Mouse (Mus musculus): ENCODE measurements at regions not wholly inside any gene's neighbourhood (a gene's known extent, or its start where the extent isn't known, plus 50 kb on each side); places are given as distances from the start of the nearest gene placed in this dataset.

DNA sequence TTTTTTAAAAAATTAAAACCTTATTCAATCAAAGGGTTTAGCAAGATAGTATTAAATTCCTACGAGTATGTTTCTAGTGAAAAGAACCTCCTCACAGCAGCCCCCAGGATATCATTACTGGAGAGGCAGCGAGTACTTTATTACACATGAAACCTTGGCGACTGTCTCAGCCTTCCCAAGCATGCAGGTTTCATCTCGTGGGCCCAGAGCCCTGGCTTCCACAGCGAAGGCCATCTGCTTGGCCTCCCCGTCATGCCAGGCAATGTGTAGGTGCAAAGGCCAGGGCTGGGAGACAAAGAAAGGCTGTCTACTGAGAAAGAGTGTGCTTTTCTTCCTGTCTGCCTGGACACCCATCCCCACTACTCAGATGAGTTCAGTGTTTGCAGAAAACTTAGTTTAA lies 247.0 kb downstream of the Ptprc start:
- in situ Hi-C loops (cut with MboI, MseI) = no loop called here

DNA sequence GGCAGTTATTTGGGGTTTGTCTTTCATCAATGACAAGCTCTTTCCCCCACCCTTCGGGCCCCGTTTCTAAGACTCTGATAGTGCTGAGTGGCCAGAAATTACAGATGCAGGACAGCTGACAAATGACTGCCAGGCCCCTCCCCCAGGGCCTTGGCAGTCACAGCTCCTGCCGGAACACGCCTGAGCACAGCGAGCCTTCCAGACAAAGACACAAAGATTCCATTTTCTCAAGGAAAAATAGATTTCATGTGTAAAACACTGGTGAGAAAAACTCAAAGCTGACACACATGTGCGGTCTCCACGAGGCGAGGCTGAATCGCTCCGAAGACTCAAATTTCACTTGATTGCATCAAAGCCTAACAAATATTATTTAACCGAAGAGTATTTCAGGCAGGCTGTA lies 247.6 kb downstream of the Ptprc start:
- in situ Hi-C loops (cut with MboI, MseI) = no loop called here

DNA sequence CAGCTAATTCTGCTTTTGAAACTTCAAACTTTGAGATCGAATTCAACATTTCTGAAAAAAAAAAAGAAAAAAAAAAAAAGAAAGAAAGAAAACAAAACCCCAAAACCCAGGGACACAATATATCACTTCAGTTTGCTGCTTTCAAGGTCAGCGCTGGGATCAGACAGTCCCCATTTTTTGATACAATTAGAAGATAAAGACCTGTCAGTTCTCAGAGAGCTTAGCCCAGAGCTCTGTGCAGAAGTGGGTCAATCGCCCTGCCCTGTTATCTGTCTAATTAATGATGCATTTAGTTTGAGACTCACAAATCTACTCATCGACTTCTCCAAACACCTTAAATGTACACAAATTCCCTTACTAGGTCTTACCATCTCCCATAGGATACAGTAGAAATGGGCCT lies 249.2 kb downstream of the Ptprc start:
- in situ Hi-C loops (cut with MboI, MseI) = no loop called here

DNA sequence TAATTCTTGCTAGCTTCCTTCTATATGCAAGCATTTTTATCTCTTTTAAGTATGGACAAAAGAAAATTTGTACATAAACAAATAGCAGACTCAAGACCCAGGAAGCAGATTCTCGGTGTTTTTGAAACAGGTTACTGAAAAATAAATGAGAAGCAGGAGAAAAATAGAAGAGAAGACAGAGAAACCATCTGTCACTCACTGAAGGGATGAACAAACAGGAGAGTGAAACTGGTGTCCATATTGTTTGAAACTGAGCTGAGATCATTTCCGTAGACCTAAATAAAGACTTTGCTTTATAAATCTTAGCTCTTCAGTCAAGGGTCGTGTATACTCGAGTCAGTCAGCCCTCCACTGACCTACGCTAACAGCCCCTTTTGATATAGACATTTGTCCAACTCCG lies 251.4 kb downstream of the Ptprc start:
- in situ Hi-C loops (cut with MboI, MseI) = no loop called here

DNA sequence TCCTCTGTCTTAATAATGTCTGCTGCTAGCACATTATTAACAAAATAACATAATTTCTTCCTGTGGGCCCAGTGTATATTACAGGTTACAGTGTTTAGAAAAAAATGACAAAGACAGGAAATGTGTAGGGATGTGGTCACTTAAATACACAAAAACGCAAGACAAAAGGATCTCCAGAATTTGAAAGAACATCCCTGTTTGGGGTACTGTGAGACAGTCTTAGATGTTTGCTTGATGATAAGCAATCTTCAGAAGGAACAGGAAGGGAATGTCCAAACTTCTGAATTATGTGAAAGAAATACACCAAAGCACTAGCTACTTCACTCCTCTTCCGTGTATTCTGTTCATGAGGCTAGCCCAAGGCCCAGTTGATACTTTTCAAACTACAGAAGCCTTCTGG lies 251.8 kb downstream of the Ptprc start:
- in situ Hi-C loops (cut with MboI, MseI) = no loop called here

DNA sequence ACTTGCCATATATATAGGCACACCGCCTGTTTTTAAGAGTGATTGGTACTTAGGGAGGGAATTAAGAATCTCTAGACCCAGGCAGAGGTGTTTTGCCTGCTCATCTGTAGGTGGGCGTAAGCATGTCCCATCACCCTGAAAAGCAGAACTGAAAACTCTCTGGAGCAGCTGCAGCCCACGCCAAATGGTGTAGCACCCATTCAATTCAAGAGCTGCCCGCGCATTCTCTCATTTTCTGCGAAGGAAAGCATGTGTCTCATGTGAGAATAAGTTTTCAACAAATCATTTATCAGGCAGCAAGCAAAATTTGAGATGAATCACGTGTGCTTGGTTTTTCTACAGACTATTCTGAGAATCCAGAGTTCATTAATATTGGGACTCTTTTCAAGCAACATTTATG lies 252.7 kb downstream of the Ptprc start:
- in situ Hi-C loops (cut with MboI, MseI) = no loop called here

DNA sequence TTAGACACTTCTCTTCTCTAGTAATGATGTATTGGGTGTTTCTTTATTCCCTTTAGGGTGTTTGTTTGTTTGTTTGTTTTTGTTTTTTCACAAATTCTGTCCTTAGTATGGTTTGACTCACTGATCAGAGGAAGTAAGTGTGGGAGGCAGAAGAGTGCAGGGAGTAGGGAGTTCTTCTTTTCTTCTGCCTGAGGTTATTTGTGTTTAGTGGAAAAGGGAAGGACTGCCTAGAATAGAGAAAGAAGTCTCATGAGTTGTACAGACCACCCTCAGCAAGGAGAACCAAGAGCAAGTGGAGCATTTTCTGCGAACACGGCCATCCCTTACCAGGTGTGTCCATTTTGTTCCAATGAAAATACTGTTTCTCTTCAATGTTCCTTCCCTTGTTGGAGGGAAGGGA lies 253.9 kb downstream of the Ptprc start:
- in situ Hi-C loops (cut with MboI, MseI) = no loop called here

DNA sequence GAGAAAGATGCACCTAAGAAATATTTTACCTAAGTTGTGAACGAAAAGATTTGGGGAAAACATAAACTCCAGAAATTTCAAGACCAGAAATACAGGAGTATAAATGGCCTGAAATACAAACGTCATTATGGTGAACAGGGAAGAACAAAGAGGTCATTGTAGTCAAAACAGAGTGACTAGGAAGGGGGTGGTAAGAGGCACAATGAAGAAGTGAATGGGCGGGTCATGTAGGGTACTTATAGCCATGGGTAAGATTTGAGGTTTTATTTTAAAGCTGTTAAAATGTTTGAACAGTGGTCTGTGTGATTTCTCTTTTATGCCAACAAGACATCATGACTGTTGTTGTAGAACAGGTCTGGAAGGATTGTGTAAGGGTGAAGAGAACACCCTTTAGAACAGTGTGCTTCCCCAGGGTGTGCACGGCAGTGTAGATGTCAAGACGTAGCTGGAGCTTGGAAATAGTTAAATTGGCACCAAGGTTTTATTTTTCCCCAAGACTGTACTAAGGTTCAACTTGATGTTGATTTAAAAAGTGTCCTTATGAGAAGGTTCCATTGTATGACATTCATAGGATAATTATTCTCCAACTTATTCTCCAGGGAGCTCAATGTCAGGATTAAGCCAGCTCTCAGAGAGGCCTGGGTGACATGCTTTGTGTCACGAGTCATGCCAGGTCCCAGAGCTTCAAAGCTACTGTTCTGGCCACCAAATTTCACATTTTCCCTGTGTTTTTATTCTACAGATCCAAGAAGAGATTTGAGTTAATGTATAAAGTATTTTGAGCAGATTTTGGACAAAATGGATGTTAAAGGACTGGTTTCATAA lies 255.6 kb downstream of the Ptprc start:
- in situ Hi-C loops (cut with MboI, MseI) = no loop called here

DNA sequence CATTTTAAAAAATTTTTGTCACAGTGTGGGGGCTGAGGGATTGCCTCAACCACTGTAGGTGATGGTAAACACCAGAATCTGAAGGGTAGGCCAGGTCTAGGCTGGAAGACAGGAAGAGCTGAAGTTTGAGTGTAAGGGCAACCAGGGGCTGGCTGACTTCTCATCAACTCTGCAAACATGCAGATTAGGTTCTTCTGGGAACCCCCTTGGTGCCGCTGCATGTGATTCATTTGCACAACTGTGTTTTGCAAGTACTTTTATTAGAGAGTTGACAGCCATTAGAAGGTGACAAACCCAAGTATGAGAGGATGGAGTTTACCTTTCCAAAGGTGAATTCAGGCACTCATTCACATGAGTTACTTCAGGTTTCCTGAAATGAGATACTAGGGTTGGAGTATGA lies 258.1 kb downstream of the Ptprc start:
- in situ Hi-C loops (cut with MboI, MseI) = no loop called here

DNA sequence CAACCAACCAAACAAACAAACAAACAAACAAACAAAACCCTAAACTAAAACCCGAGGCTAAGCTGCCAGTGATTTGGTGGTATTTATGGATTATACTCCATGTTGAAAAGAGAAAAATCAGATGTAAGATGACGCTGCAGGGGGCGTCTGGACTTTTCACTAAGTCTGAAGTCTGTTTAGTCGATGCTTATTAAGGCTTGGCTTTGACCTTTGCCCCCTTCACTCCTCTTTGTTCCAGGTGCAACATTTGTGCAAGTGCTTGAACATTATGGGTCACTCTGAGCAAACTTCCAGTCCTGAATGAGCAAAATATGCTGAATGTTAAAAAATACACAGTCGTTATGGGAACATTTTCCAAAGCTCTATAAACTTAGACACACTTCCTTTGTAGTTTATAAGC lies 268.6 kb downstream of the Ptprc start:
- in situ Hi-C loops (cut with MboI, MseI) = loop anchor here in 1 of 2 experiments (5.0 kb wide), 1 partner anchor 285 kb away; no protein-coding TSS in a partner anchor

DNA sequence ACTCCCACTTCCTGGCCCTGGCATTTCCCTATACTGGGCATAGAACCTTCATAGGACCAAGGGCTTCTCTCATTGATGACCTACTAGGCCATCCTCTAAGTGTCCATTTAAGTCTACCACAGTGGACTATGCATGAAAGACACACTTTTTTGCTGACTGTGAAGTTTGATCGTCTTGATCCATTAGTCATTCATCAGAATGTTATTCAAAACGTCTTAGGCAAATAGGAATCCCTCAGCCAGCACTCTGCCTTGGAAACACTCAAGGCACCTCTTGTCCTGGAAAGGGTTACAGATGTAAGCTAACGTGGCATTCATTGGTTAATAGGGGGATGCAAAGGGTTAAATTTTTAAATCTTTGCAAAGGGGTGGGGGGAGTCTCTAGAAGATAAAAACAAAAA lies 269.0 kb downstream of the Ptprc start:
- in situ Hi-C loops (cut with MboI, MseI) = loop anchor here in 1 of 2 experiments (5.0 kb wide), 1 partner anchor 286 kb away; no protein-coding TSS in a partner anchor

DNA sequence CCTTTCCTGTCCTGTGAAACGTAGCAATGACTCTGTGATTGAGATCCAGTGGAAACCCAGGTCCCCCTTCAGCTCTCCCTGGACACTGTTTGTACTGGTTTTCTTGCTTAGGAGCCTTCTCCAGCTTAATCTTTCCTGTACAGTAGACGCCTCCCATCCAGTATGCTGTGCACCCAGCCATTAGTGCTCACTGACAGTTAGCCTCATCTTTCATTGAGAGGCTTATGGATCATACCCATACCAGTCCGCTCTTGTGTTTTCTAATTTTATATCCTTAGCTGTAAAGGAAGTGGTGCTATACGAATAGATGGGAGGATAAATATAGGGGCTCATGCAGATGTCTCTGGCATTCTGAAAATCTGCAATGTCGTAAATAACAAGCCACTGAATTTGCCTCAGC lies 269.9 kb downstream of the Ptprc start:
- in situ Hi-C loops (cut with MboI, MseI) = loop anchor here in 1 of 2 experiments (5.0 kb wide), 1 partner anchor 287 kb away; no protein-coding TSS in a partner anchor

DNA sequence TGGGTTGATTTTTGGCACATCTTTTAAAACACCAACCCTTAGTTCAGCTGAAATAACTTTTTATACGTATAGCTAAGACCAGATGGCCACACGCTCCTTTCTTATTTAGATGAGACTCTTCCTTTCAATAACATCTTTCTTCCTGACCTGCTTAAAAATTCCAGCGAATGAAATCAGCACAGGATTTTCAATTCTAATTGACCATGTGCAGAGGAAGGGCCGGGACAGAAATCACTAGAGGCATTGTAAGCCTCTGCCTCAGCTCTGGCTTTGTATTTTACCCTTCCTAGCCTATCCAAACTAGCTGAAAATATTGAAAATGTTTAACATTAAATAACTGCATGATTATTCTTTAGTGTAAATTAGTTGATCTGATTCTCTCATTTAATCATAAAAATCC lies 272.2 kb downstream of the Ptprc start:
- in situ Hi-C loops (cut with MboI, MseI) = no loop called here

DNA sequence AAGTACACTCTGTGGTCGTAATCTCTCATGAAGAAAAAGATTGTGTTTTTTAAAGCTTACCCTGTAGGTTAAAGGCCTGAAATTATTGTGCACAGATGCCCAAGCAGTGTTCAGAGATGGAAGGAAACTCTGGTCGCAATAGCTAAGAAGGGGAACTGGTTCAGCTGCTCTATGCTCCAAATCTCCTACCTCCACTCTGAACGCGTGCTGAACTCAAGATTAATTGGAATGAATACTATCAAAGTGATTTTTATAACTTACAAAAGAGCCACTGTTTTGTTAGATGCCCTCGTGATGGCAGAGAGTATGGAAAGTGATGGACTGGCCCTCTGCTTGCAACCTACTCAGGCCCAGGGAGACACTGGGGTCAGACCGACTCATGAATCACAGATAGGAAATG lies 272.6 kb downstream of the Ptprc start:
- in situ Hi-C loops (cut with MboI, MseI) = no loop called here

DNA sequence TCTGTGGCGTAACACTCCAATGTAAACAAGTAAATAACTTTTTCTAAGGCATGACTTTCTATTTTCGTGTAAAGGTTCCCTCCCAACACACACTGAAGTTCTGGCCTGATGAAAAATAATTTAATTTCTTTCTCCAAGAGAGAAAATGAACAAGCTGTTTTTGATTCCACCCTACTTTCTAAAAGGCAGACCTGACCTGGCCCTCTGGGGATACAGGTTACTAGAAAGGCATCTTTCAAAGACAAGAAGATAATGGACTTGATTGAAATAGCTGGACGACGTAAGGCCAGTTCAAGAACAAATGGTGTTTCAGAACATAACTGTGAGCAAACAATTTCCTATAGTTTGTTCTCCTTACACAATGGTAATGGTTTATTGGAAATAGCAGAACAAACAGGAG lies 273.5 kb downstream of the Ptprc start:
- in situ Hi-C loops (cut with MboI, MseI) = no loop called here

DNA sequence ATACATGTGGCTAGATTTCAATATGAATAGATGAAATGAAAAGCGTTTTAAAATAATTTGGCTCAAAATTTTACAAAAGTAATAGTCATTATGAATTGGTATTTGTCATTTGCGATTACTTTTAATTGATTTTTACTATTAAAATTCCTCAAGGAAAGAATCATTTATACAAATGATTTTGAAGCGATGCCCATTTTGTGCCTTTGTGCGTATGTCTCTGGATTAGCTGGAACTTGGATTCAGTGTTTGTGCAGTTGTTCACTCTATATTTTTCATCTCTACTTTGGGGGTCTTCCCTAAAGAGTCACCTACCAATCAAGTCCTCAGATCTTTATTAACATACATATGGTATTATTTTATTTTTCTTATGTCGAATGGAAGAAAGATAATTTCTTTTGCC lies 274.3 kb downstream of the Ptprc start:
- in situ Hi-C loops (cut with MboI, MseI) = no loop called here

DNA sequence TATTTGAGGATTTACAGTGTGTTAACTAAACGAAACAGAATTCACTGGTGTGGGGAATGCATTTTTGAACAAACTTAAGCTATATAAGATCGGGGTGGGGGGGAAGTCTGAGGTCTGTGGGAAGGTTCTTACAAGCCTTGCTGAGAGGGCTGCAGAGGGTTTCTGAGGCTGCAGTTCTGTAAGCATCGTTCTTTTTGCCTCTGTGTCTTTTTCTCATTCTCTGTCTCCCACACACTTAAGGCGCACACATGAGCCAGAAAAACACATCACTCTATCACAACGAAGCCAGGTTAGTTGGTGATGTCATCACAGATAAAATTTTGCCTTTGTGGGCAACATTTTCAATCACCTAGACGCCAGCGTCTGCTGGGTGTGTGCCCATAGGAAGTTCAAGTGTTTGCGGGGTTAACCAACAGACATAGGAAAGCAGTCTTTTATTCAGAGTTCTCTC lies 274.9 kb downstream of the Ptprc start:
- in situ Hi-C loops (cut with MboI, MseI) = no loop called here

DNA sequence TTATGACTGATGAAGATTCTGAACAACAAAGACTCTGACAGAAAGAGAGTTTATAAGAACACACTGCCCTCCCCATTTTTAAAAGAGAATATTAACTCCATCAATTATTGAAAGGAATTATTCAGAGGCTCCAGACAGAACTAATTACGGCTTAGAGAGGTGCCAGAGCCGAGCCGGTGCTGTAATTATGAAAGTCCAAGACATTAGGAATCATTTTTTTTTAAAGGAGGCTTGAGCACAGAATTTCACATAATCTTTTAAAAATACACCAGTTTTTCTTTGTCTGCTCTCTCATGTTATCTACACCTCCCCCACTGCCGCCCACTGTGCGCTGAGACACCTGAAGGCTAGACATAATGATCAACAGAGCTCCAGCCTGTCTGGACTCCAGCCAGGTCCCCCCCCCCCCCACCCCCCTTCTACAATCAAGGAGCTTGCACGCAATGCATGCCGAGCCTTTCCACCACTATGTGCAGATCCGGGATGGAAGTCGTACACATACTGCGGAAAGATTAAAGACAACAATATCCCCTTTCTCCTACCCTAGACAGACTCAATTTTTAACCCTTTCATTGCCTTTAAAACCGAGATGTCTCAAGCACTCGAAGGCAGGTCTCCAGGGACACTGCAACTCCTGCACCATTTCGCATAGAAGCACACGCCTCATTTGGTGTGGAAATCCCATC lies 275.4 kb downstream of the Ptprc start:
- in situ Hi-C loops (cut with MboI, MseI) = loop anchor here in 1 of 2 experiments (10.0 kb wide), 2 partner anchors 145 to 225 kb away; no protein-coding TSS in a partner anchor

DNA sequence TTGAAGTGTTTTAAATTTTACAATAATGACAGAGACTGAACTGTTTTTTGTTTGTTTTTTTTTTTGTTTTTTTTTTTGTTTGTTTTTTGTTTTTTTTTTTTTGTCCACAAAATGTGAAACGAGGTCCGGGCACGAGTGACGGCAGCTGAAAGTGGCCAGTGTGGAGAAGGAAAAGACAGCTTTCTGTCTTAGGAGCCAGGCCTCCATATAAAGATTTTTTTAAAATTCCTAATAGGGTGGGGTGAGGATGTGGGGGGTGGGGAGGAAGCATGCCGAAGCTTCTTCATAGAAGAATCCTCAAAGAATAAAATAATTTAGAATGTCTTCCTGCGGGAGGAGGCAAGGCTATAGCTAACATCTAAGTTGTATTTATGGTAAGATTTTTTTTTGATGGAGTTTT lies 276.2 kb downstream of the Ptprc start:
- in situ Hi-C loops (cut with MboI, MseI) = loop anchor here in 1 of 2 experiments (10.0 kb wide), 2 partner anchors 145 to 225 kb away; no protein-coding TSS in a partner anchor

DNA sequence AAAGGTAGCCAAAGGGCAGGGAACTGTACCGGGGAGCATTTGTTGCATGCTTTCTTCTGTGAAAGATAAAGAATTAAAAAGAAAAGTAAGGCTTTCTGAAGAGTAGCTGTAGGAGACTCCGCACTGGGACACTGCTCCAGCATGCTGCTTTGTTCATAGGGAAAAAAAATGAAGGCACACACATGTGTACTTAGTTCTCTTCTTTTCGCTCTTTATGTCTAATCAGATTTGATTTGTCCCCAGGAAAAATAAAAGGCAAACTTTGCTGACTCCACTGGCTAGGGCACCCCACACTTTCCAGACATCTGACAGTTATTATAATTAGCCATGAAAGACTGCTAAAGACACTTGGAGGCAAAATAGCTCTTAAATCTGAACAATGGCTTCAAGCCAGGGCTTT lies 276.6 kb downstream of the Ptprc start:
- in situ Hi-C loops (cut with MboI, MseI) = loop anchor here in 1 of 2 experiments (10.0 kb wide), 2 partner anchors 146 to 224 kb away; no protein-coding TSS in a partner anchor

DNA sequence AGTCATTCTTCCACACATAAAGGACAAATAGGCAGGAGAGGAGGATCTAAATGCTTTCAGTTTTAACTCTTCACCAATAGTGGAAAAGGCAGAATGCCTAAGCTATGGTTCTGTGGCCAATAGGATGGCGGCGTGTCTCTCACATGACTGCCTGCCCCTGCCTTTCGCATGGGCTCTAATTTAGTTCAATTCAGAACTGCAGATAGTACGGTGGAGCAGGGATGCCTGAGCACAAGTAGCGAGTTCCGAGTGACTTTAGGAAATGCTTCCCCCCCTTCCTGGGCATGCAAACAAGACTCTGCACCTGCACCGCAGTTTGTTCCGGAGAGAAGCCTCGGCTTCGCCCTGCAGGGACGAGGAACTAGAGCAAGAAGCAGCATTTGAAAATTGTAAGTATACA lies 277.1 kb downstream of the Ptprc start:
- in situ Hi-C loops (cut with MboI, MseI) = loop anchor here in 1 of 2 experiments (10.0 kb wide), 2 partner anchors 146 to 224 kb away; no protein-coding TSS in a partner anchor

DNA sequence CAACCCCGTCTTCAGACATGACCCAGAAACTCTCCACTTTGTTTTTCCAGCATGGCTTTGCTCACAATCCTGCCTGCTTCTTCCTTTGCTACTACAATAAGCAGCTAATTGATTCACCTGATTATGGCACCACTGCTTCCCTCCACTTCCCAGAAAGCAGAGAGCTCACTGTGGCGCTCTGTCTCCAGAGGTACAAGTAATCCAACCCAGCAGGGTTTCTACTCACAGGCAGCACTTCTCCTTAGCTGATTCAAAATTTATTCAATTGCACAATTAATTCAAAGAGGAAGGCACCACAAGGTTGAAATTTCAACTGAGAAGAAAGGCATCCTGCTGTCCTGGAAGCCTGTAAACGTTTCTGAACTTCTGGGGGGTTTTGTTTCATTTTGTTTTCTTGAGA lies 293.9 kb downstream of the Ptprc start:
- in situ Hi-C loops (cut with MboI, MseI) = no loop called here

DNA sequence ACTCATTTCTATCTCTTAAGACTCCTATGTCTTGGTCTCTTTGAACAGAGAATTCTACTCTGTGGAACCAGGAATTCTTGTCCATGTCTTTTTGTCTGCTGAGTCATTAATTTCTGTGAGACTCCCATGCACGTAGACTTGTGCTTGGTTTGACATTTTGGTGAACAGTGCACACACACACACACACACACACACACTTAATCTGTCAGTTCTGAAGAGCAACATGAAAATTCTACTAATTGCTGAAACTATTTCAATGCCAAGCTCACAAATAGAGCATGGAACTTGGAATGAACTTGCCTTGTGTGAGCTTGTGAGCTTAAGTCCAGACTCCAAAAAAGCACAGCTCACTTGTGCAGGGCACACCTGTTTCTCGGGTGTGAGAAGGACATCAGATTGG lies 301.1 kb downstream of the Ptprc start:
- in situ Hi-C loops (cut with MboI, MseI) = no loop called here
